Mouse (Mus musculus) midbrain, embryonic 16.5 days (tissue): ENCODE results near the gene Sgca. TPM values are rescaled to one million over a fixed set of nuclear protein-coding genes. Genes with fewer than 3 reads are reported as not detected.
A peak's percentile ranks its signal among the peaks of the same experiment; 100 is the strongest.
"Not testable (repeated sequence)": the region's sequence is repeated elsewhere in the genome, so short reads cannot be mapped to it uniquely, and the experiment has no call there.

Source experiments
- ATAC-seq: fragments of 200-750 bp; cut with Nextera tagmentation; 2 replicates; pipeline ENCODE4 v1.8.0; 2017; ENCODE audit warnings: moderate TSS enrichment
- H3K27ac ChIP-seq: fragments of 300-500 bp; sonication (generic); 2 replicates; pipeline ENCODE4 v1.5.1; 2014; ENCODE audit warnings: mild to moderate bottlenecking, low read length, mixed read lengths
- H3K27me3 ChIP-seq: fragments of 300-500 bp; sonication (generic); 2 replicates; pipeline ENCODE4 v1.6.1; 2014; ENCODE audit warnings: low read depth, low read length, mixed read lengths; ENCODE audit not compliant: control insufficient read depth, insufficient read depth
- H3K36me3 ChIP-seq: fragments of 300-500 bp; sonication (generic); 2 replicates; pipeline ENCODE4 v1.6.1; 2014; ENCODE audit warnings: mild to moderate bottlenecking, low read length, moderate library complexity, mixed read lengths; ENCODE audit not compliant: control insufficient read depth, insufficient read depth
- H3K4me1 ChIP-seq: fragments of 300-500 bp; sonication (generic); 2 replicates; pipeline ENCODE4 v1.6.1; 2014; ENCODE audit warnings: mild to moderate bottlenecking, low read length, mixed read lengths; ENCODE audit not compliant: control insufficient read depth, insufficient read depth
- H3K4me2 ChIP-seq: fragments of 300-500 bp; sonication (generic); 2 replicates; pipeline ENCODE4 v1.6.1; 2014; ENCODE audit warnings: mild to moderate bottlenecking, low read length, mixed read lengths
- H3K4me3 ChIP-seq: fragments of 300-500 bp; sonication (generic); 2 replicates; pipeline ENCODE4 v1.5.1; 2014; ENCODE audit warnings: low read depth, mild to moderate bottlenecking, low read length, moderate library complexity, mixed read lengths
- H3K9ac ChIP-seq: fragments of 300-500 bp; sonication (generic); 2 replicates; pipeline ENCODE4 v1.6.1; 2014; ENCODE audit warnings: low read depth, low read length, mixed read lengths
- H3K9me3 ChIP-seq: fragments of 300-500 bp; sonication (generic); replicated peaks from 2 replicates; pipeline ENCODE4 v1.6.1; 2014; ENCODE audit warnings: mild to moderate bottlenecking, low read length, mixed read lengths; ENCODE audit not compliant: control insufficient read depth, poor library complexity, severe bottlenecking
- WGBS: fragments of 180-500 bp; shearing (Covaris S2); extraction: QIAGEN DNeasy Blood & Tissue Kit; methylation state at CpG from one replicate; pipeline ENCODE4 v1.1.7; 2014; 5-methylcytosine and 5-hydroxymethylcytosine counted together
- polyA plus RNA-seq: library from polyadenylated mRNA; unstranded; fragments of >200 nt; fragmentation: Nextera tagmentation; extraction: Ambion mirVana; gene quantifications from 2 replicates; pipeline ENCODE4 v1.2.1, GENCODE M21; 2015

Gene Sgca
- polyA plus RNA-seq, 1 experiment from 2014 or later: 0.20 TPM

GRCm38 (mm10) chr11:95011416-95011815, 35.3 kb upstream of the Sgca start:
- H3K4me1 ChIP-seq: peaks cover 58% of the 10 kb centered on the region
- no peaks in the 10 kb centered on the region for H3K27me3 ChIP-seq
- peak overlapping the region; percentile 97 for H3K4me2 ChIP-seq
- H3K4me3 ChIP-seq: peak overlapping the region; percentile 81
- H3K9ac ChIP-seq: peak overlapping the region; percentile 99
- peaks cover 18% of the 10 kb centered on the region for H3K36me3 ChIP-seq
- no peak for ATAC-seq
- no peaks in the 10 kb centered on the region for H3K9me3 ChIP-seq
- H3K27ac ChIP-seq: peak overlapping the region; percentile 69
- 13% methylated on average over 1 of the region's 1 CpGs for WGBS

- peaks cover 63% of the 10 kb centered on the region for H3K4me1 ChIP-seq
- H3K4me3 ChIP-seq: peak overlapping the region; percentile 81
- not testable (repeated sequence) for H3K9me3 ChIP-seq, ATAC-seq, H3K27me3 ChIP-seq
- peaks cover 13% of the 10 kb centered on the region for H3K36me3 ChIP-seq
- peak overlapping the region; percentile 99 for H3K9ac ChIP-seq
- peak overlapping the region; percentile 97 for H3K4me2 ChIP-seq
- peak overlapping the region; percentile 94 for H3K27ac ChIP-seq
- 3% methylated on average over 4 of the region's 4 CpGs for WGBS
These were observed 34.8 kb upstream of the Sgca start for GRCm38 (mm10) chr11:95010841-95011403.

GRCm38 (mm10) chr11:95010141-95010739, 34.1 kb upstream of the Sgca start:
- peak; percentile 61 for ATAC-seq
- H3K4me1 ChIP-seq: peaks cover 62% of the 10 kb centered on the region

GRCm38 (mm10) chr11:95009629-95010014, 33.5 kb upstream of the Sgca start, which contains the start of gene Samd14:
Gene Samd14, plus strand, starts transcription at chr11:95009879.
- peaks cover 62% of the 10 kb centered on the region for H3K4me1 ChIP-seq
- H3K9ac ChIP-seq: peak within 1 kb of the TSS; percentile 99
- peak; percentile 71 for ATAC-seq
- peak within 1 kb of the TSS; percentile 97 for H3K4me2 ChIP-seq
- peak within 1 kb of the TSS; percentile 94 for H3K27ac ChIP-seq
- WGBS: 1% methylated on average over 22 of the region's 32 CpGs
- no peaks in the 10 kb centered on the region for H3K27me3 ChIP-seq
- H3K9me3 ChIP-seq: no peaks in the 10 kb centered on the region
- H3K4me3 ChIP-seq: peak within 1 kb of the TSS; percentile 81
- H3K36me3 ChIP-seq: peaks cover 17% of the 10 kb centered on the region

More at GRCm38 (mm10) chr11:95010141-95010739, 34.1 kb upstream of the Sgca start:
- Histone ChIP-seq H3K27ac (peak overlapping the region; percentile 94), H3K4me2 (peak overlapping the region; percentile 97), H3K36me3 (peaks cover 13% of the 10 kb centered on the region), H3K27me3 (no peaks in the 10 kb centered on the region), H3K4me3 (peak overlapping the region; percentile 81), H3K9ac (peak overlapping the region; percentile 99), H3K9me3 (no peaks in the 10 kb centered on the region)
- WGBS: under 1% methylated on average over 32 of the region's 40 CpGs

GRCm38 (mm10) chr11:95008661-95009628, 32.8 kb upstream of the Sgca start:
- Histone ChIP-seq H3K4me1 (peaks cover 59% of the 10 kb centered on the region), H3K4me2 (peak overlapping the region; percentile 97), H3K27ac (peak overlapping the region; percentile 94), H3K9me3 (no peaks in the 10 kb centered on the region), H3K27me3 (no peaks in the 10 kb centered on the region), H3K36me3 (peaks cover 16% of the 10 kb centered on the region), H3K9ac (peak overlapping the region; percentile 99), H3K4me3 (peak overlapping the region; percentile 81)
- 27% methylated on average over 15 of the region's 15 CpGs for WGBS
- ATAC-seq: peak; percentile 22

- Histone ChIP-seq H3K4me3 (no peak overlapping the region), H3K4me2 (peak overlapping the region; percentile 90), H3K9me3 (no peaks in the 10 kb centered on the region), H3K27ac (peak overlapping the region; percentile 83), H3K4me1 (peaks cover 46% of the 10 kb centered on the region), H3K27me3 (no peaks in the 10 kb centered on the region), H3K36me3 (peaks cover 21% of the 10 kb centered on the region), H3K9ac (no peak overlapping the region; the same call in 1 of the 2 replicates)
- 86% methylated on average over 3 of the region's 3 CpGs for WGBS
- ATAC-seq: no peak
These were observed 31.3 kb upstream of the Sgca start for GRCm38 (mm10) chr11:95007418-95007817.

- Histone ChIP-seq H3K4me3 (peak overlapping the region; percentile 42), H3K27me3 (no peaks in the 10 kb centered on the region), H3K9me3 (no peaks in the 10 kb centered on the region), H3K4me1 (peaks cover 38% of the 10 kb centered on the region), H3K9ac (peak overlapping the region; percentile 68), H3K4me2 (peak overlapping the region; percentile 90), H3K27ac (peak overlapping the region; percentile 83), H3K36me3 (peaks cover 29% of the 10 kb centered on the region)
- 2% methylated on average over 27 of the region's 27 CpGs for WGBS
- ATAC-seq: peak; percentile 52
These were observed 30.5 kb upstream of the Sgca start for GRCm38 (mm10) chr11:95006525-95007219.

- H3K36me3 ChIP-seq: peaks cover 32% of the 10 kb centered on the region
- H3K4me3 ChIP-seq: no peak overlapping the region
- no peak for ATAC-seq
- H3K4me1 ChIP-seq: peaks cover 35% of the 10 kb centered on the region
- 40% methylated on average over 4 of the region's 4 CpGs for WGBS
- peak overlapping the region; percentile 83 for H3K27ac ChIP-seq
- H3K27me3 ChIP-seq: no peaks in the 10 kb centered on the region
- H3K9me3 ChIP-seq: no peaks in the 10 kb centered on the region
- peak overlapping the region; percentile 90 for H3K4me2 ChIP-seq
- peak overlapping the region; percentile 68 for H3K9ac ChIP-seq
These were observed 29.9 kb upstream of the Sgca start for GRCm38 (mm10) chr11:95006038-95006437.
